In the genomic region with DNA sequence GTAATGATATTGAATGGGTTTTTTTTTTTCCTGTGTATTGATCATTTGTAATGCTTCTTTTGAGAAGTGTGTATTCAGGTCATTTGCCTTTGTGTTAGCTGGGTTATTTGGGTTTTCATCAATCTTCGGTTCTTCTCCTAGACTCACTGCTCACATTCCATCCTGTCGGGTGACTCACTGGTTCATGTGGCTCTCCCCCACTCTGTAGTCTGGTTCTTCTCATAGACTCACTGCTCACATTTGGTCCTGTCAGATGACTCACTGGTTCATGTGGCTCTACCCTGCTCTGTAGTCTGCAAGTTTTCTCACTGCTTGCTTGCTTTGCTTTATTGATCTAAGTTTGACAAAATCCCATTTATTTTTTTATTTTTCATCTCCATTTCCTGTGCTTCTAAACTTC, we compare ENCODE assay signal across 31 mouse cellular contexts. TPM values are rescaled to one million over a fixed set of nuclear protein-coding genes. Genes with fewer than 3 reads are reported as not detected.
DNase-seq lines count a peak whose midpoint lies in the region; ATAC-seq lines count a peak whose summit lies in the region.
"Had no signal": no experiment of that assay in that cellular context is flagged by ENCODE, and none has a peak within 500 bp of the region (broad histone marks: within the 10 kb centered on the region; RNA-seq: fewer than 3 reads in every experiment).

No protein-coding gene starts in this region.

- peaks cover 5% of the 10 kb centered on the region for H3K9me3 ChIP-seq in forebrain, embryonic 15.5 days
- H3K9me3 ChIP-seq: heart, embryonic 15.5 days; hindbrain, embryonic 13.5 days; liver, embryonic 15.5 days; midbrain, embryonic 10.5 days; midbrain, embryonic 15.5 days; neural tube, embryonic 12.5 days had no signal

- intact Hi-C loops in heart, postnatal 14 days (cut with DNase I) = no loop called here

- H3K4me2 ChIP-seq in forebrain, embryonic 15.5 days (replicated peaks) = no peak overlapping the region
- H3K4me2 ChIP-seq: forebrain, embryonic 13.5 days; heart, embryonic 15.5 days; hindbrain, embryonic 13.5 days; limb, embryonic 12.5 days; liver, embryonic 15.5 days; lung, embryonic 14.5 days; midbrain, embryonic 15.5 days; neural tube, embryonic 12.5 days had no signal

- H3K9ac ChIP-seq in forebrain, embryonic 15.5 days (replicated peaks) = no peak overlapping the region
- H3K9ac ChIP-seq: forebrain, embryonic 13.5 days; heart, embryonic 15.5 days; hindbrain, embryonic 13.5 days; limb, embryonic 12.5 days; liver, embryonic 15.5 days; lung, embryonic 14.5 days; midbrain, embryonic 15.5 days; neural tube, embryonic 12.5 days had no signal

- no peaks in the 10 kb centered on the region for H3K36me3 ChIP-seq in forebrain, embryonic 15.5 days
- H3K36me3 ChIP-seq: G1E; heart, embryonic 15.5 days; hindbrain, embryonic 13.5 days; limb, embryonic 12.5 days; liver, embryonic 15.5 days; midbrain, embryonic 10.5 days; midbrain, embryonic 15.5 days; neural tube, embryonic 12.5 days had no signal

- no peaks in the 10 kb centered on the region for H3K27me3 ChIP-seq in forebrain, embryonic 15.5 days
- H3K27me3 ChIP-seq: forebrain, embryonic 13.5 days; heart, embryonic 15.5 days; limb, embryonic 12.5 days; liver, embryonic 15.5 days; midbrain, embryonic 15.5 days; neural tube, embryonic 12.5 days had no signal

- no peaks in the 10 kb centered on the region for H3K4me1 ChIP-seq in forebrain, embryonic 15.5 days
- H3K4me1 ChIP-seq: forebrain, embryonic 13.5 days; heart, embryonic 15.5 days; hindbrain, embryonic 13.5 days; limb, embryonic 12.5 days; liver, embryonic 15.5 days; midbrain, embryonic 10.5 days; midbrain, embryonic 15.5 days; neural tube, embryonic 12.5 days had no signal

- 70% methylated on average over 2 of the region's 2 CpGs for WGBS in forebrain, embryonic 15.5 days

- no peak overlapping the region for H3K4me3 ChIP-seq in forebrain, embryonic 15.5 days
- H3K4me3 ChIP-seq: forebrain, embryonic 13.5 days; heart, embryonic 15.5 days; hindbrain, embryonic 13.5 days; limb, embryonic 12.5 days; liver, embryonic 15.5 days; midbrain, embryonic 10.5 days; midbrain, embryonic 15.5 days; neural tube, embryonic 12.5 days had no signal

- ATAC-seq in forebrain, embryonic 15.5 days (replicated peaks) = no peak
- ATAC-seq: forebrain, embryonic 13.5 days; inflammation-experienced regulatory T-cells, adult 6 months; midbrain, embryonic 15.5 days had no signal

- DNase-seq in heart, adult 11 months = peak; percentile 85
- DNase-seq in heart, postnatal 14 days = no peak
- peak; percentile 94 for DNase-seq in 3T3-L1 (ENCODE audit: low read depth, low spot score)
- peak; percentile 85 for DNase-seq in NIH3T3 (ENCODE audit: low read depth)
- DNase-seq in fibroblast of lung, adult 2 months (ENCODE audit: low read depth) = peak; percentile 90
- DNase-seq in left cerebral cortex, adult 11 months (ENCODE audit: low spot score) = no peak
- DNase-seq: adrenal gland, postnatal 25 days; cerebellum, adult 2 months; cerebellum, postnatal 14 days; heart, postnatal 4 days; kidney, adult 11 months; kidney, postnatal 14 days; layer of hippocampus, adult 9-11 months; lung, embryonic 14.5 days; lung, postnatal 14 days; right cerebral cortex, postnatal 4 days had no signal

- H3K27ac ChIP-seq in forebrain, embryonic 15.5 days (replicated peaks) = no peak overlapping the region
- H3K27ac ChIP-seq: forebrain, embryonic 13.5 days; heart, embryonic 15.5 days; hindbrain, embryonic 13.5 days; limb, embryonic 12.5 days; liver, embryonic 15.5 days; midbrain, embryonic 10.5 days; midbrain, embryonic 15.5 days; neural tube, embryonic 12.5 days had no signal

RNA-seq across cellular contexts. Expression of a gene that starts 32.2 kb away (rescaled TPM):
- not detected for total RNA-seq in heart, postnatal 14 days (2021)
- polyA plus RNA-seq in forebrain, embryonic 15.5 days (2015; fragmentation: Nextera tagmentation; extraction: Ambion mirVana) = 0.26 TPM in 1 of 2 replicates, not detected in the other
- total RNA-seq: adrenal gland, postnatal 25 days; gastrocnemius, adult 8-10 months; heart, postnatal 4 days; liver, adult 2 months had no signal
- polyA plus RNA-seq: G1E; gonadal fat pad, adult 2 months; inflammation-experienced regulatory T-cells, adult 6 months; kidney, embryonic 14.5 days; liver, adult 2 months; liver, embryonic 15.5 days; lung, embryonic 14.5 days had no signal

Comparison
In these comparisons a context has a peak if more than half of its experiments do, and no peak if none do; other contexts are left out.
1. DNase-seq: peak in heart, adult 11 months (single experiment), 3T3-L1 (single experiment), NIH3T3 (single experiment) and fibroblast of lung, adult 2 months (single experiment); none in heart, postnatal 14 days (0 of 2) and left cerebral cortex, adult 11 months (single experiment).